ENCODE assay signal across 10 mouse cellular contexts in genomic region chr9:35402584-35402991, GRCm38 (mm10). TPM values are rescaled to one million over a fixed set of nuclear protein-coding genes. Genes with fewer than 3 reads are reported as not detected.
DNase-seq lines count a peak whose midpoint lies in the region; ATAC-seq and TF ChIP-seq lines count a peak whose summit lies in the region.
"Had no signal": no experiment of that assay in that cellular context is flagged by ENCODE, and none has a peak within 500 bp of the region (broad histone marks: within the 10 kb centered on the region; RNA-seq: fewer than 3 reads in every experiment).

No protein-coding gene starts in this region.

- TF ChIP-seq CTCF in kidney, adult 2 months (conservative IDR thresholded peaks at IDR 0.05; ENCODE audit: insufficient read depth, insufficient read length, low read depth, low read length), result no peak
- no peak for TF ChIP-seq CTCF in stomach, postnatal 0 days (IDR thresholded peaks at IDR 0.05; ENCODE audit: low read depth)

- no peak overlapping the region for H3K4me3 ChIP-seq in forebrain, embryonic 10.5 days
- no peak overlapping the region for H3K4me3 ChIP-seq in neural tube, embryonic 15.5 days (replicated peaks)
- no peak overlapping the region for H3K4me3 ChIP-seq in kidney, adult 2 months (ENCODE audit: insufficient read depth, low read depth, low read length)
- no peak overlapping the region for H3K4me3 ChIP-seq in stomach, postnatal 0 days (ENCODE audit: low read depth, low read length)
- H3K4me3 ChIP-seq: embryonic facial prominence, embryonic 15.5 days had no signal

- H3K27ac ChIP-seq in forebrain, embryonic 10.5 days, result peak overlapping the region; percentile 84
- H3K27ac ChIP-seq in neural tube, embryonic 15.5 days (replicated peaks), result no peak overlapping the region
- no peak overlapping the region for H3K27ac ChIP-seq in kidney, adult 2 months (ENCODE audit: insufficient read depth, low read depth, low read length)
- H3K27ac ChIP-seq in stomach, postnatal 0 days (replicated peaks), result no peak overlapping the region
- H3K27ac ChIP-seq: embryonic facial prominence, embryonic 15.5 days had no signal

- 15% methylated on average over 4 of the region's 4 CpGs for WGBS in forebrain, embryonic 10.5 days
- 12% methylated on average over 4 of the region's 4 CpGs for WGBS in neural tube, embryonic 15.5 days
- WGBS in kidney, adult 2 months, result 85% methylated on average over 4 of the region's 4 CpGs
- WGBS in stomach, postnatal 0 days, result 72% methylated on average over 4 of the region's 4 CpGs

- H3K9ac ChIP-seq in neural tube, embryonic 15.5 days (replicated peaks), result no peak overlapping the region
- no peak overlapping the region for H3K9ac ChIP-seq in stomach, postnatal 0 days (ENCODE audit: low read length)
- H3K9ac ChIP-seq: embryonic facial prominence, embryonic 15.5 days had no signal

- peaks cover under 1% of the 10 kb centered on the region; the same call in 1 of the 2 replicates for H3K9me3 ChIP-seq in forebrain, embryonic 10.5 days
- H3K9me3 ChIP-seq in neural tube, embryonic 15.5 days (replicated peaks), result no peaks in the 10 kb centered on the region
- H3K9me3 ChIP-seq in stomach, postnatal 0 days (ENCODE audit: control insufficient read depth, low read length), result no peaks in the 10 kb centered on the region
- H3K9me3 ChIP-seq: embryonic facial prominence, embryonic 15.5 days had no signal

- H3K36me3 ChIP-seq in forebrain, embryonic 10.5 days (replicated peaks), result no peaks in the 10 kb centered on the region
- H3K36me3 ChIP-seq in neural tube, embryonic 15.5 days, result no peaks in the 10 kb centered on the region
- H3K36me3 ChIP-seq in kidney, adult 2 months (ENCODE audit: control insufficient read depth, insufficient read depth, low read length), result no peaks in the 10 kb centered on the region
- no peaks in the 10 kb centered on the region for H3K36me3 ChIP-seq in stomach, postnatal 0 days (ENCODE audit: control insufficient read depth, insufficient read depth, low read length)
- H3K36me3 ChIP-seq: embryonic facial prominence, embryonic 15.5 days had no signal

- H3K4me1 ChIP-seq in forebrain, embryonic 10.5 days, result peaks cover 74% of the 10 kb centered on the region
- peaks cover 29% of the 10 kb centered on the region for H3K4me1 ChIP-seq in neural tube, embryonic 15.5 days
- no peaks in the 10 kb centered on the region for H3K4me1 ChIP-seq in kidney, adult 2 months (ENCODE audit: control insufficient read depth, insufficient read depth, low read length)
- 0 out of 2 replicates have a peak, but pooled peaks cover 4% of the 10 kb centered on the region for H3K4me1 ChIP-seq in stomach, postnatal 0 days (replicated peaks; ENCODE audit: control insufficient read depth, insufficient read depth)

- no peak overlapping the region for H3K4me2 ChIP-seq in neural tube, embryonic 15.5 days
- no peak overlapping the region for H3K4me2 ChIP-seq in stomach, postnatal 0 days (replicated peaks; ENCODE audit: low read depth)
- H3K4me2 ChIP-seq: embryonic facial prominence, embryonic 15.5 days had no signal

- no peak for TF ChIP-seq POLR2A in kidney, adult 2 months (IDR thresholded peaks at IDR 0.05; ENCODE audit: low read depth, low read length)

- peaks cover 60% of the 10 kb centered on the region for H3K27me3 ChIP-seq in forebrain, embryonic 10.5 days (ENCODE audit: poor library complexity, severe bottlenecking)
- H3K27me3 ChIP-seq in neural tube, embryonic 15.5 days (replicated peaks), result peaks cover 36% of the 10 kb centered on the region
- H3K27me3 ChIP-seq in kidney, adult 2 months (replicated peaks; ENCODE audit: control insufficient read depth, insufficient read depth, low read length), result no peaks in the 10 kb centered on the region
- no peaks in the 10 kb centered on the region for H3K27me3 ChIP-seq in stomach, postnatal 0 days (ENCODE audit: control insufficient read depth, insufficient read depth, low read length)
- H3K27me3 ChIP-seq: embryonic facial prominence, embryonic 15.5 days had no signal

- DNase-seq in forebrain, embryonic 10.5 days (ENCODE audit: extremely low spot score, low spot score), result peak; percentile 69
- peak; percentile 23 to 64 for DNase-seq in frontal cortex, postnatal 14 days (ENCODE audit: low spot score in 2 of 2)
- DNase-seq in left cerebral cortex, postnatal 25 days (ENCODE audit: low spot score in 2 of 2), result peak; percentile 31 to 69
- no peak for DNase-seq in B cell, adult 2 months
- DNase-seq in thymus, postnatal 25 days, result no peak
- no peak for DNase-seq in kidney, adult 2 months
- no peak for DNase-seq in stomach, postnatal 0 days (ENCODE audit: low spot score)
- DNase-seq: kidney, postnatal 25 days had no signal

- TF ChIP-seq EP300 in stomach, postnatal 0 days (optimal IDR thresholded peaks at IDR 0.05), result no peak

- ATAC-seq in neural tube, embryonic 15.5 days (ENCODE audit: low FRiP score), result peak; percentile 84
- ATAC-seq in stomach, postnatal 0 days (ENCODE audit: low FRiP score, low TSS enrichment), result no peak

- intact Hi-C loops in left cerebral cortex, postnatal 25 days (cut with DNase I), result loop anchor here (5.0 kb wide), 1 partner anchor 70 kb away; no protein-coding TSS in a partner anchor

RNA-seq across cellular contexts. Expression of gene Cdon, which starts 18.3 kb away (rescaled TPM):
- 13.4 and 16.2 TPM in 2 replicates for polyA plus RNA-seq in forebrain, embryonic 10.5 days (2016; fragmentation: Nextera tagmentation; extraction: Ambion mirVana)
- 1 to 10 TPM; 7.4 to 7.7 TPM for total RNA-seq in left cerebral cortex, postnatal 25 days (2021)
- 3.3 and 3.6 TPM in 2 replicates for polyA plus RNA-seq in neural tube, embryonic 15.5 days (2015; fragmentation: Nextera tagmentation; extraction: Ambion mirVana)
- polyA plus RNA-seq in kidney, adult 2 months (2012; rRNA removed), result 3.7 and 4.0 TPM in 2 replicates
- 2.5 and 2.7 TPM in 2 replicates for polyA plus RNA-seq in stomach, postnatal 0 days (2015; fragmentation: Nextera tagmentation; extraction: Ambion mirVana)

Comparison
In these comparisons a context has a peak if more than half of its experiments do, and no peak if none do; other contexts are left out.
1. DNase-seq: peak in forebrain, embryonic 10.5 days (single experiment), frontal cortex, postnatal 14 days (2 of 2) and left cerebral cortex, postnatal 25 days (2 of 2); none in B cell, adult 2 months (0 of 2), thymus, postnatal 25 days (single experiment), kidney, adult 2 months (single experiment) and stomach, postnatal 0 days (single experiment).